Mouse (Mus musculus): ENCODE measurements around the gene Lmna. TPM values are rescaled to one million over a fixed set of nuclear protein-coding genes. Genes with fewer than 3 reads are reported as not detected.
A peak's percentile ranks its signal among the peaks of the same experiment; 100 is the strongest.

Gene Lmna
- total RNA-seq, 2 experiments from 2014 or later = 106 to 137 TPM

DNA sequence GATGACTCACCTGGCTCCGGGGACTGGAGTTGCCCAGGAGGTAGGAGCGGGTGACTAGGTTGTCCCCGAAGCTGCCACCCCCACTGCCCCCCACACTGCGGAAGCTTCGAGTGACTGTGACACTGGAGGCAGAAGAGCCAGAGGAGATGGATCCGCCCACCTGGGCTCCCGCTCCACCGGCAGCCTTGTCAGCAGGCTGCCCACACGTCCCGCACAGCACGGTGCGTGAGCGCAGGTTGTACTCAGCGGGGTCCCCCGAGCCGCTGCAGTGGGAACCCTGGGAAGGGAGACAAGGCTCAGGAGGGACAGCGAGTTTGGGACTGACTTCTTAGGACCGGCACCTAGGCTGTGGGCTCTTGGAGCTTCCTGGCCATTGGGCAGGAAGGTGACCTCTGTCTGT lies 27.4 kb downstream of the Lmna start:
- no peak for DNase-seq (ENCODE audit: low spot score in 2 of 2)

DNA sequence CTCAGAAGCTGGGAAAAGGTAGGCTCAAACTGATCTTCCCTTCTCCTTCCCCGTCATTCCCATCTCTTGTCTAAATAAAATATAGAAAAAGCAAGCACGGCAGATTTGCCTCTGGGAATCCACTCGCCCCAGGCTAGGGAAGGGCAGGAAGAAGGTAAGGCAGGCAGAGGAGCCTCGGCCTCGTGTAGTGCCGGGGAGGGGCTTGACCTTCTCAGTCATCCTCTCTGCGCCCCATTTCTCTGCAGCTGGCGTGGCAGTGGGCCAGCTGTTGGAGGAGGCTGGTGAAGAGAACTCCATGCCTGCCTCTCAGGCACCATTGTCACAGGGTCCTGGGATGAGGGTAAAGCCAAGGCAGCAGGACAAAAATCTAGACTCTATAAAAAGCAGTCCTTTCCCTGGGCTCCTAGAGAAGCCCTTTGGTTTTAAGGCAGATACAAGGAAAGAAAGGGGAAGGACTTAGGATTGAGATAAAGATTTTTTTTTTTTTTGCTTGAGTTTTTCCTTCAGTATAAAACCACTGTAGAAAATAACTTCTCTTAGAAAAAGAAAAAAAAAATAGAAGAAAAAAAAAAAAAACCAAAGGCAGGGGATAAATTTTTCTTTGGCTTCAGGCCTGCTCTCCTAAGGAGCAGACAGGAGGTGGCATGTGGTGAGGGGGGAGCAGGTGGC lies 28.2 kb downstream of the Lmna start:
- no peak for DNase-seq (ENCODE audit: low spot score in 2 of 2)

DNA sequence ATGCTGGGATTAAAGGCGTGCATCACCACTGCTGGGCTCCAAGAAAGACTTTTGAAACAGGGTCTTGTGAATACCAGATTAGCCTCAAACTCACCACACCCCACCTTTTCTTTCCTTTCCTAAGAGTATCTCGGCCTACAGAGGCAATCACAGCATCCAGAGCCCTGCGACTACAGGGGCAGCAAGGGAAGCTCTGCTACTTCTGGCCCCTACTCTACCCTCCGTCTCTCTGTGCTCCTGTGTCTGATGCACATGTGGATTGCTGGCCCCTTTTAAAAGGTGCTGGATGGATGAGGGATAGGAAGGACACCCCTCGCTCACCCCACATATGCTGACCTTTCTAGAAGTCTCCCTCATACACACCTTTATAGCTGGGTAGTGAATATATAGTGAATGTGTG lies 29.1 kb downstream of the Lmna start:
- DNase-seq (ENCODE audit: low spot score in 2 of 2) = no peak

DNA sequence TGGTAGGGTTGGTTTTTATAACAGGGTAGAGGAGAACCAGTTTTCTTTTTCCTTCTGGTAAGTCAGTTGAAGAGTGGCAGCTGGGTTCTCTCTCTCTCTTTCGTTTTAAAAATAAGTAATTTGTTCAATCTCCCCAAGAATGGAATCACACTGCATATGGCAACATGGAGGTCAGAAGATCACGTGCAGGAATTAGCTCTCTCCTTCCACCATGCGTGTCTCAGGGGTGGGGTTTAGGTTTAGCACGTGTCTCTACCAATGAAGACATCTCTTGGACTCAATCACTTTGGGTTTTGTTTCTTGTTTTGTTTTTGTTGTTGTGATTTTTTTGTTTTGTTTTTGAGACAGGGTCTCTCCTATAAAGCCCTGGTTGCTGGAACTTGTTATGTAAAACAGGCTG lies 29.9 kb downstream of the Lmna start:
- DNase-seq (ENCODE audit: low spot score in 2 of 2) = no peak

DNA sequence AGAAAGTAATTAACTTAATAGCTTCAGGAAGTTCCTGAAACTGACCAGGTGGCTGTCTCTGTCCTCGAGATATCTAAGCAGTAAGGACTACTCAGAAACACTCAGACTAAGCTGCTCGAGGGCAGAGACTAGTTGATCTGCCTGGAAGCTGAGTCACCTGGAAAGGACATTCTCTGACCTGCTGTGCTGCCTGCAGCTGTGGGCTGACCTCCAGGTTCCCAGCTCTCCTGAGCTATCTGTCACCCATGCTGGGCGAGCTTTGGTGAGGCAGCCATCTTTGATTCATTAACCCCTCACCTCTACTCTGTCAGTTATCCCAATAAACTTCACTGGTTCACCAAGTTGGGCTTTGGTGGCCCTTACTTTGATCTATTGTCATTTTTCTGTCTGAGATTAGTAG lies 30.6 kb downstream of the Lmna start:
- DNase-seq (ENCODE audit: low spot score in 2 of 2) = no peak

DNA sequence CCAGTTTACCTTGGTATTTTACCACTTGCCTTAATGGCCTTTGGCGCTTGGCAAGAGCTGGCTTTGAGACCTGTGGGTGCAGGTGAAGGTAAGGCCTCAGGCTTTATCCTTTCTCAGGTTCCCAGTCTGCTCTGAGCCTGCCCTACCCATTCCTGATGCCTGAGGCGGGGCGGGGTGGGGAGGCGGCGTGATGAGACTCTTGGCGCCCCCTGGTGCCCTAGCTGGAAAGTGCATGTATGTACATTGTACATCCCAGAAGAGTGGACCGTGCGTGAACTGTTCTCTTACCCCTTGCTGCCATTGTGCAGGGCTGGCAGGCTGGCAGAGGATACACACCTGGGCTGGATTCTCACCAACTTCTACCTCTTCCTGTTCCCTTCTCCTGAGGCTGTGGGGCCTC lies 32.0 kb downstream of the Lmna start:
- peak; percentile 79 to 84 for DNase-seq (ENCODE audit: low spot score in 2 of 2)

DNA sequence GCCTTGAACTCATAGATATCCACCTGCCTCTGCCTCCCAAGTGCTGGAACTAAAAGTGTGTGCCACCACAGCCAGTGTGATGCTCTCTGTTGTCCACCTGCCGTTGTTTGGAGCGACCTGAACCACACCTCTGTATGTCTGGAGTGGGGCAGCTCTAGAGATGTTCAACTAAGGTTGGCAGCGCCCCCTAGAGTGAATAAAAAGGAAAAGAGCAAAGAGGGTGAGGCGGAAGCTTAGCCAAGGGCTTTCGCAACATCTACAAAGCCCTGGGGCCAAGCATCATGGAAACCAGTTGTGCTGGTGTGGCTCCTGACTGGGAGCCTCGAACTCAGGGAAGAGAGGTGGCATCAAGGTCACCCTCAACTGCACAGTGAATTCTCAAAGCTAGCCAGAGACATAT lies 33.4 kb downstream of the Lmna start:
- no peak for DNase-seq (ENCODE audit: low spot score in 2 of 2)

DNA sequence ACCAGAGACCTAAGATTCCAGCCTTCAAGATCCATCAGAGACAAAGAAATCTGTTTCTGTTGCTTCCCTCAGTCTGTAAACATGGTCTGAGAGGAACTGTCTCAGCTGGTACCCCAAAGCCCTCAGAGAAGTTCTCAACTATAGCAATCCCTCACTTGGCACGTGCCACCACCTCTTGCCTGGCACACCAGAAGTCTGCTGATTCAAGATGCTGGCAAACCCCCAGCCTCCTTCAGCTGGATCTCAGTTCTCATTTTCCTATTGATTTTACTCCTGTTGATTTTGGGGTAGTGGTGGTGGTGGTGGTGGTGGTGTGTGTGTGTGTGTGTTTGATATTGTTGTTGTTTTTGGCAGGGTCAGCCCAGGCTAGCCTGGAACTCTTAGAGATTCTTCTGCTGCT lies 36.2 kb downstream of the Lmna start:
- DNase-seq (ENCODE audit: low spot score in 2 of 2) = no peak

DNA sequence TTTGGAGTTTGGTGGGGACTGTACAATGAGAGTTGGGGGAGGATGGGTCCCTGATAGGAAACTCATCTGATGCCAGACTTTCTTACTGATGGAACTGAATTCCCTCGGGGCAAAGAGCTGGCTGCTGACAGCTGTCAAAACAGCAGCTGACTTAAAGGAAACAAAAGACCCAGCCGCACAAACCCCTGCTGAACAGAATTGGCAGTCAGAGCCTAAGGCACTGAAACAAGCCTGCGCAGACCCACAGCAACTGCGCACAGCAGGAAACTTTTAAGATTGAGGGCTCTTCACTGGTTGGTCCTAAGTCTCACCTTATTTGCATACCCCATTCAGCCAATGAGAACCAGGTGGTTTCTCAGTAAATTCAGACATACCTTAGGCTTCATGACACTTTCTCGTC lies 36.7 kb downstream of the Lmna start:
- no peak for DNase-seq (ENCODE audit: low spot score in 2 of 2)

DNA sequence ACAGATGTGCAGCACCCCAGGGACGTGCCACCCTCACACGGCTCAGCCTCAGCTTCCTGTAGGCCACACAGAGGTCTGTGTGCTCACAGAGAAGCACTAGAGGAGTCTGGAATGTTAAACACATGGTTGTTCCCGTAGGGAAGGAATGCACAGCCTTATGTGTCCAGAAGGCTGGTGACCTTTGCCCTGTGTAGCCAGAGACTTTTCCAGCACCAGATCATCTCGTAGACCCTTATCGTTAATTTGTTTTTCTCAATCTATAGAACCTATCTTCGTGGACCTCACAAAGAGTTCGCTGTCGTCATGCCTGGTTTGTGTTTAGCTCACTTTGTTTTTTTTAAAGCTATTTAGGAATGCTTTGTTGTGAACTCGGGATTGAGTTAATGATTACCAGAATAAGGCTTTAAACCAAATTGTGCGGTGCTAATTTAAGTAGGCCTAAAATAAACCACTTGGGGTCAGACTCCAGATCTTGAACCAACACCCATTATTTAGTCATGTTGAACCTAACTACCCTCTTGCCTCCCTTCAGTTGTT lies 38.7 kb downstream of the Lmna start:
- DNase-seq (ENCODE audit: low spot score in 2 of 2) = no peak

DNA sequence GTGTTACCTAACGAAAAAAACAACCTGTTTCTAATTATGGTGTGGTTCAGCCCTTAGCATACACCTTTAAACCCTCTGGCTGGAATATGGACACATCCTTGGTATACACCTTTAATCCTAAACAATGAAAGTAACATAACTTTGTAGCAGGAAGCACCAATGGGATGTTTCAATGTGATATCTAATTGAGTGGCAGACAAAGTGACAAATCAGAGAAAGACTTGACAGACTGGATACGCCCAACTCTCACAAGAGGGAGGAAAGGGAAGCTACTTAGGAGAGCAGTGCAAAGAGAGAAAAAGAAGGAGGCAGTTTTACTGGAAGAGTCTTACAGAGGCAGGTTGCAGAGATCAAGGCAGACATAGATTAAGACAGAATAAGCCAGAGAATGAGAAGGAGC lies 40.3 kb downstream of the Lmna start:
- DNase-seq (ENCODE audit: low spot score in 2 of 2) = no peak

DNA sequence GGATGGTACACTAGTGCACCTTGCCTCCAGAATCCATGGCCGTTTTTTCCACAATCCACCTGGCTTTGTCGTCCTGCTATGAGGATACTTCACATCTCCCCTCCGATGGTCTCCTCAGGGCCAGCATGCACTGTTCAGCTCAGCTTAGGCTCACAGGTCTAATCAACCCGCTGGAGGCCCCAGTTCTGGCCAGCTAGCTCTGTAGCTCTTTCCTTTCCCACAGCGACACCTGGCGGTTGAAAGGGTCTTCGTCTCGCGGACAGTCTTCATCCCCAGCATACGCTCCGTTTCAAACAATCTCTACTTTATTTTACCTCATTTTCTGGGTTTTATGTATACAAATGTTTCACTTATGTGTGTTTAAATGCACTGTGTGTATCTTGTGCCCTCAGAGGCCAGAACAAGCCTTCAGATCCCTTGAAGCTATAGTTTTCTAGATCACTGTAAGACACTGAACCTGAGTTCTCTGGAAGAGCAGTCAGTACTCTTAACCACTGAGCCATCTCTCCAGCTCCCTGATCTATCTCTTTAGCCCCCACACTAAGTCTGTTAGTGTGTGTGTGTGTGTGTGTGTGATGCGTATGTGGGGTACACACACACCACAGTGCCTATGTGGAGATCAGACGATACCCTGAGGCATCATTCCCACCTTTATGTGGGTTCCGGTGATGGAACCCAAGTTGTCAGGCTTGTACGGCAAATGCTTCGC lies 42.5 kb downstream of the Lmna start:
- peak; percentile 95 to 96 for DNase-seq (ENCODE audit: low spot score in 2 of 2)

DNA sequence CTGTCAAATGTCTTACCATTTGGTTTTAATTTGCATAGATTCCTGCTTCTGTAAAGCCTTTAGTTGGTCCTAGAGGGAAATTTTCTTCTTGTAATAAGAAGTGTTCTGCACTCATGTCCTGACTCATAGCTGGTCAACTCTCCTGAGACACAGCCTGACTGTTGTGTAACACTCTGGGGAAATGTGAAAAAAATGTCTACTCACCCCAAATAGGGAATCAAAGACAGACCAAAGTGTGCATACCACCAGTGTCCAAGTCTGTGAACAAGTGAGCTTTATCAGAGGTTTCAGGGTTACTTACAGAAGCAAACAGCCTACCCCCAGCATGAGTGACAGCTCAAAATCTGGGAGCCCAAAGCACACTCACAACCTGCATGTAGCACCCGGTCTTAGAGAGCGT lies 44.6 kb downstream of the Lmna start:
- DNase-seq (ENCODE audit: low spot score in 2 of 2) = no peak

DNA sequence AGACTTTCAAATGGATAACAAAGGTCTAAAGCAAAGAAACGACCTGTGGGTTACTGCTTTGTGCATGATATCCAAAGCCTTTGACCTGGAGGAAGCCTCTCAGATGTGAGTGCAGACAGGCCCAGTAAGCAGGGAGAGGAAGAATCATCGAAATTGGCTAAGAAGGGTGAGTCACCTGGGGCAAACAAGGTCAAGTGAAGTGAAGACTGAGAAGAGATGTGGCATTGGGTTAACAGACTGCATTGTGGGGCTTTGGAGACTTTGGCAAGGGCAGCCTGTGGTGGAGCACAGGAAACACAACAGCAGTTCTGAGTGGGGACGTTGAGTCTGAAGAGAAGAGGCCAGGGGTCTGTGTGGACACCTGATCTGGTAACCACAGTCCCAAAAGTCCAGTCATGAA lies 45.3 kb downstream of the Lmna start:
- DNase-seq (ENCODE audit: low spot score in 2 of 2) = no peak

DNA sequence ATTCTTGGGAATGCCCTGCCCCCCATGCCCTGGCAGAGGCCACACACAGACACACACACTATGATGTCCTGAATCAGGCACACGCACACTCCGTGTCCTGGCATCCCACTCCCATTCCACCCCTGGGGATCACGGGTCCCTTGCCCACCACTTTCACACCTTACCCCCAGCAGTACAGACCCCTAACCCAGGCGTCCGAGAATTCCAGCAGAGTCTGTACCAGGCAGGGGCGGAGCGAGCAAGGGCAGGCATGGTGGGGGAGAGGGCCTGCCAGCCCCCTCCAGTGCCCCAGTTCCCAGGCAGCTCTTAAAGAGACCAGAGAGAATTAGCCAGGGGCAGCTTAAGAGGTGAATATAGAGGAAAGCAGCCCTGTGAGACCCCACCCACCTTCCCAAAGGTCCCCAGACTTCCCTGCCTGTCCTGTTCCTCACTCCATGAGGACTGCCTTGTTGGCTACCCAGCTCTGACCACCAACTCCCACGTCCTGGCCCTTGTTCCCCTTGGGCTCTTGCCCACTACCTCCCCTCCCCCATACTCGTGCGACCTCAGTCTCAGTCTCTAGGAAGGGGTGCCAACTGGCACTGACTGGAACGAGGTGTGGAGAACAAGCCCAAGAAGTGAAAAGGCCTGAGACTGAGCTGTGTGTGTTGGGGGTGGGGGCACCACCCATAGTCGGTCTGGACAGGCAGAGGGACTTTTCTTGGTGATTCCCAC lies 48.6 kb downstream of the Lmna start, which contains the start of gene Sema4a:
Gene Sema4a (minus strand): TSS at position 200 of the 714 bp plus-strand sequence.
- no peak for DNase-seq (ENCODE audit: low spot score in 2 of 2)

DNA sequence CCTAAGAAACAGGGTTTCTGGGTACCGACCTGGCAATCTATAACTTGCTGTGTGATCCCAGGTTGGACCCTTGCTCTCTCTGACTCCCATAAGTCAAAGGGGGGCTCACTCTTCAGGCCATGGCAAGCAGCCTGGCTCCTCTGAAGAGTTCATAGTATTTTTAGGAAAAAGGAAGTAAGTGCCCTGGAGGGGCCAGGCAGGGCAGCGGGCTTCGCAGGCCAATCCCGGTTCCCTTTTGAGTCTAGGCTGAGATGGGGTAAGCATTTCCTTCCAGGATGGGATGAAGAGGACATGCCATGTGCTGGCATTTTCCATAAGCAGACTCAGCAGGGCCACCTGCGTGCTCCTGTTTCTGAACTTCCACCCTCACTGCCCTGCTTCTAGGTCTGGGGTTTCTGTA lies 49.7 kb downstream of the Lmna start:
- DNase-seq (ENCODE audit: low spot score in 2 of 2) = no peak

DNA sequence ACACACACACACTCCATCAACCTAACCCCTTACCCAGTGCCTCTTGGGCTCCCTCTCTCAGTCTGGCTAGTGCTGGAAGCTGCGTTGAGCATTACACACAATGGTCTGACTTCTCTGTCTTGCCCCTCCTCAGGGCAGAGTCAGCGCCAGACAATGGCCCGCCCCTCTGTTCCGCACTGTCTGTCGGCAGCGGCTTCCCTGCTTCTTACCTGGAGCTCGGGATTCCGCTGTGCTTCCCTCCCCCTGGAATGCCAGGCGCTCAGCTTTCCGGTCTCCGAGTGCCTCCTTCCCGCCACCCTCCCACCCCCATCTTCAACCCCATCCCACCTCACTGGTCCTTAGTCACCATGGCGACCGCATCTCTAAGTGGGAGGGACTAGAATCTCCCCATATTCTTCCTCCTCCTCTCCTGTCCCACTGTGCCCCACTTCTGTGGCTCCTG lies 51.0 kb downstream of the Lmna start:
- DNase-seq (ENCODE audit: low spot score in 2 of 2) = no peak

DNA sequence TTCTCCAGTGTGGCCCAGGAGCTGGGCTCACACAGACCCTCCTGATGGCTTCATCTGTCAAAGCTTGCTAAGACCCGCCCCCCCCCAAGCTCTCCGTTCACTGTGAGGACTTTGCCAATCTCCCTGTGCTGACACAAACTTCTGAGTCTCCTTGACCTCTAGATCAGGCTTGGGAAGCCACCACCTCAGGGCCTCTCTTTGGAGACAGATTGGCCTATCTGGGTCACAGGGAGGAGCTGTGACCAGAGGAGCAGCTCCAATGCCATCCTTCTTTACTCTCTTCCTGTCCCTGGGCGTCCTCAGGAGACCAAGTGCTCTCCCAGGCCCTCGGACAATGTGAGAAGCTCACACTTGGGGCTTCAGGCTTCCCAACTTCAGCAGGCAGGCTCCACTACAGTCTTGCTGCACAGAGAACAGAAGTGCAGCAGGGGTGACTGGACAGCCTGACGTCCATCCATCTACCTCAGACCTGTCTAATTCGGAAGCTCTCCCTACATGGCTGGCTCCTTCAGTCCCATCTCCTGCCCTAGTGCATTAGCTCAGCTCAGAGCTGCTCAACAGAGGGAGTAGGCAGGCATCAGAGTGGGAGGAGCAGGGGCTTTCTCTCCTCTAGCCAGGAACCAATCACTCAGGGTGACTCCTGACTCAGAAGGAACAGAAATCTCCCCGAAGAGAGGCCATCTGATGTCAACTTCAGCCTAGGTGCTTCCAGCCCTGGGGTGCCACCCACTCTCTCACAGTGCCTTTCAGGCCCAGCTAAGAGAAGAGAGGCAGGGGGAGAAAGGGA lies 52.8 kb downstream of the Lmna start:
- DNase-seq (ENCODE audit: low spot score in 2 of 2) = no peak

DNA sequence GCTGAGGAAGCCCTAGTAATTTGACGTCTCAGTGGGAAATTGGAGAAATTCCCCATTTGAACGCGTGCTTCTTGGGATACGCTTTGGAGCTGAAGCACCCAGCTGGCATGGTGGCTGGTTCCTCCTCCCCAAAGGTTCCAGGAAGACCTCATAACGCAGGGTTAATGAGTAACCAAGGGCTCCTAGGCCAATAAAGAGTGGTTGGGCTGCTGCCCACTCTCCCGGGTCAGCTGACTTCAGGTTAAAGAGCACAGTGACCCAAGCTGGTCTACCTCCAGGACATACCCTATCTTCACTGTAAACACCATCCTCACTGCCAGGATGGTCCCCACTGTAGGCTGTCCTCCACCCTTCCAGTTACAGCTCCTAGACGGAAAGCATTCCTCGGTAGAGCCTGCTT lies 53.4 kb downstream of the Lmna start:
- no peak for DNase-seq (ENCODE audit: low spot score in 2 of 2)

DNA sequence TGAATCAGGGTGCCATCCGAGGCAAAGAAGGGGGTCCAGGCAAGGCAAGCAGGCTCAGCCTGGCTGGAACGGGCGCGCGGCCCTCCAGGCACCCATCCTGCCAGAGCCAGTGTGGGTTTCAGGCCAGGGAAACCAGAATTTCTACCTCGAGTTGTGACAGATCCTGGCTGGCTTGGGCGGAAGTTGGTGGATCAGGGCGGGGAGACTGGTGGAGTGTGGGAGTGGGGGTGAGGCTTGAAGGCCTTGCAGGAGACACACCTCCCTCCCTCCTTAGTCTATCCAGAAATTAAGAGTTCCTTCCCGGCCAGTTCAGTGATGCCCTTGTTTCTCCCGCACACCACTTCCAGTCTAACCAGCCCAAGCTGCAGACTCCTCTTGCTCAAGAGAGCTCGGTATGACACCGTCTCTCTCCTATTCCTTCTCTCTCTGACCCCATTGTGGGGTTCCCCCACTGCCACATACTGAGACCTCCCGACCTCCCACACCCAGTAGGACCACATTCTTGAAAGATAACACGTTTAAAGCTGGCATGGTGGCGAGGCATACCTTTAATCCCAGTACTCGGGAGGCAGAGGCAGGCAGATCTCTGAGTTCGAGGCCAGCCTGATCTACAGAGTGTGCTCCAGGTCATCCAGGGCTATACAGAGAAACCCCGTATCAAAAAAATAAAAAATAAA lies 54.0 kb downstream of the Lmna start:
- no peak for DNase-seq (ENCODE audit: low spot score in 2 of 2)

Measured in adrenal gland, adult 18-20 months (tissue).